Mouse (Mus musculus) limb, embryonic 15.5 days (tissue): ENCODE results near the gene Pepd. TPM values are rescaled to one million over a fixed set of nuclear protein-coding genes. Genes with fewer than 3 reads are reported as not detected.
"Not testable (repeated sequence)": the region's sequence is repeated elsewhere in the genome, so short reads cannot be mapped to it uniquely, and the experiment has no call there.

Source experiments
- ATAC-seq: fragments of 200-750 bp; cut with Nextera tagmentation; 2 replicates; pipeline ENCODE4 v1.8.0; 2017; ENCODE audit warnings: low read depth, moderate TSS enrichment; ENCODE audit not compliant: insufficient number of reproducible peaks, low FRiP score, low TSS enrichment
- H3K27ac ChIP-seq: fragments of 300-500 bp; sonication (generic); 2 replicates; pipeline ENCODE4 v1.5.1; 2015; ENCODE audit warnings: moderate library complexity, mild to moderate bottlenecking, inconsistent platforms
- H3K27me3 ChIP-seq: fragments of 300-500 bp; sonication (generic); 2 replicates; pipeline ENCODE4 v1.6.1; 2015; ENCODE audit warnings: inconsistent platforms
- H3K36me3 ChIP-seq: fragments of 300-500 bp; sonication (generic); 2 replicates; pipeline ENCODE4 v1.6.1; 2015; ENCODE audit warnings: inconsistent platforms
- H3K4me1 ChIP-seq: fragments of 300-500 bp; sonication (generic); 2 replicates; pipeline ENCODE4 v1.6.1; 2015; ENCODE audit warnings: inconsistent platforms
- H3K4me2 ChIP-seq: fragments of 300-500 bp; sonication (generic); 2 replicates; pipeline ENCODE4 v1.6.1; 2015; ENCODE audit warnings: mild to moderate bottlenecking, inconsistent platforms
- H3K4me3 ChIP-seq: fragments of 300-500 bp; sonication (generic); 2 replicates; pipeline ENCODE4 v1.5.1; 2015; ENCODE audit warnings: mild to moderate bottlenecking, inconsistent platforms
- H3K9ac ChIP-seq: fragments of 300-500 bp; sonication (generic); 2 replicates; pipeline ENCODE4 v1.6.1; 2015; ENCODE audit warnings: inconsistent platforms
- H3K9me3 ChIP-seq: fragments of 300-500 bp; sonication (generic); 2 replicates; pipeline ENCODE4 v1.6.1; 2016; ENCODE audit warnings: inconsistent platforms
- WGBS: fragments of 180-500 bp; shearing (Covaris S2); methylation state at CpG from one replicate; pipeline ENCODE4 v1.1.7; 2015; 5-methylcytosine and 5-hydroxymethylcytosine counted together
- polyA plus RNA-seq: library from polyadenylated mRNA; unstranded; fragments of >200 nt; fragmentation: Nextera tagmentation; extraction: Ambion mirVana; gene quantifications from 2 replicates; pipeline ENCODE4 v1.2.1, GENCODE M21; 2015

Gene Pepd
- polyA plus RNA-seq, 1 experiment from 2014 or later = 77.8 TPM

GRCm38 (mm10) chr7:34967362-34967761, 55.2 kb downstream of the Pepd start:
- 67% methylated on average over 3 of the region's 3 CpGs for WGBS
- H3K36me3 ChIP-seq = peaks cover 22% of the 10 kb centered on the region

GRCm38 (mm10) chr7:34968749-34969433, 56.7 kb downstream of the Pepd start:
- H3K4me2 ChIP-seq = no peak overlapping the region
- H3K9ac ChIP-seq = no peak overlapping the region
- H3K9me3 ChIP-seq = no peaks in the 10 kb centered on the region
- peaks cover 22% of the 10 kb centered on the region for H3K36me3 ChIP-seq
- H3K27me3 ChIP-seq = no peaks in the 10 kb centered on the region
- ATAC-seq = no peak
- H3K4me1 ChIP-seq = peaks cover 20% of the 10 kb centered on the region
- H3K27ac ChIP-seq = no peak overlapping the region
- H3K4me3 ChIP-seq = no peak overlapping the region
- WGBS = 83% methylated on average over 3 of the region's 3 CpGs

More at GRCm38 (mm10) chr7:34967362-34967761, 55.2 kb downstream of the Pepd start:
- no peak overlapping the region for H3K4me3 ChIP-seq
- H3K9ac ChIP-seq = no peak overlapping the region
- peaks cover 11% of the 10 kb centered on the region; the same call in 1 of the 2 replicates for H3K4me1 ChIP-seq
- no peak overlapping the region for H3K4me2 ChIP-seq
- no peak for ATAC-seq
- no peak overlapping the region for H3K27ac ChIP-seq
- no peaks in the 10 kb centered on the region for H3K27me3 ChIP-seq
- no peaks in the 10 kb centered on the region for H3K9me3 ChIP-seq

- no peaks in the 10 kb centered on the region for H3K27me3 ChIP-seq
- no peak overlapping the region for H3K4me2 ChIP-seq
- no peaks in the 10 kb centered on the region for H3K9me3 ChIP-seq
- ATAC-seq = no peak
- 41% methylated on average over 10 of the region's 10 CpGs for WGBS
- no peak overlapping the region for H3K9ac ChIP-seq
- no peak overlapping the region for H3K27ac ChIP-seq
- H3K4me1 ChIP-seq = peaks cover 27% of the 10 kb centered on the region
- no peak overlapping the region for H3K4me3 ChIP-seq
- peaks cover 19% of the 10 kb centered on the region for H3K36me3 ChIP-seq
Measured at GRCm38 (mm10) chr7:34971826-34972225, 59.6 kb downstream of the Pepd start.

- H3K27ac ChIP-seq = no peak overlapping the region
- peaks cover 19% of the 10 kb centered on the region for H3K36me3 ChIP-seq
- H3K4me2 ChIP-seq = no peak overlapping the region
- no peak overlapping the region for H3K4me3 ChIP-seq
- 34% methylated on average over 4 of the region's 4 CpGs for WGBS
- no peaks in the 10 kb centered on the region for H3K9me3 ChIP-seq
- H3K9ac ChIP-seq = no peak overlapping the region
- H3K27me3 ChIP-seq = no peaks in the 10 kb centered on the region
- H3K4me1 ChIP-seq = peaks cover 27% of the 10 kb centered on the region
- ATAC-seq = peak; percentile 62
Measured at GRCm38 (mm10) chr7:34972990-34973440, 60.8 kb downstream of the Pepd start.

GRCm38 (mm10) chr7:34973877-34974276, 61.7 kb downstream of the Pepd start:
- H3K36me3 ChIP-seq = peaks cover 16% of the 10 kb centered on the region
- no peak overlapping the region for H3K4me2 ChIP-seq
- no peak for ATAC-seq
- H3K27me3 ChIP-seq = no peaks in the 10 kb centered on the region
- H3K9me3 ChIP-seq = no peaks in the 10 kb centered on the region
- H3K27ac ChIP-seq = no peak overlapping the region
- no peak overlapping the region for H3K9ac ChIP-seq
- peaks cover 27% of the 10 kb centered on the region for H3K4me1 ChIP-seq
- no peak overlapping the region for H3K4me3 ChIP-seq
- WGBS = 73% methylated on average over 3 of the region's 3 CpGs

GRCm38 (mm10) chr7:34975913-34976312, 63.7 kb downstream of the Pepd start:
- no peak for ATAC-seq
- H3K9ac ChIP-seq = no peak overlapping the region
- H3K4me3 ChIP-seq = no peak overlapping the region
- H3K4me1 ChIP-seq = peaks cover 28% of the 10 kb centered on the region
- H3K27me3 ChIP-seq = no peaks in the 10 kb centered on the region
- H3K27ac ChIP-seq = no peak overlapping the region
- H3K9me3 ChIP-seq = no peaks in the 10 kb centered on the region
- WGBS = 52% methylated on average over 12 of the region's 12 CpGs
- peaks cover 4% of the 10 kb centered on the region; the same call in 1 of the 2 replicates for H3K36me3 ChIP-seq
- H3K4me2 ChIP-seq = no peak overlapping the region

- Histone ChIP-seq H3K27me3 (no peaks in the 10 kb centered on the region), H3K4me3 (no peak overlapping the region), H3K4me1 (peaks cover 27% of the 10 kb centered on the region), H3K27ac (no peak overlapping the region), H3K36me3 (no peaks in the 10 kb centered on the region; the same call in 1 of the 2 replicates), H3K4me2 (no peak overlapping the region), H3K9ac (no peak overlapping the region), H3K9me3 (no peaks in the 10 kb centered on the region)
- 95% methylated on average over 4 of the region's 4 CpGs for WGBS
- ATAC-seq = no peak
Measured at GRCm38 (mm10) chr7:34977403-34977802, 65.2 kb downstream of the Pepd start.

- Histone ChIP-seq H3K4me2 (no peak overlapping the region), H3K27me3 (no peaks in the 10 kb centered on the region), H3K36me3 (no peaks in the 10 kb centered on the region), H3K4me1 (peaks cover 14% of the 10 kb centered on the region), H3K9ac (no peak overlapping the region), H3K27ac (no peak overlapping the region), H3K4me3 (no peak overlapping the region), H3K9me3 (no peaks in the 10 kb centered on the region)
- 68% methylated on average over 10 of the region's 10 CpGs for WGBS
- ATAC-seq = no peak
Measured at GRCm38 (mm10) chr7:34981803-34982202, 69.6 kb downstream of the Pepd start.

GRCm38 (mm10) chr7:34982372-34982771, 70.2 kb downstream of the Pepd start:
- ATAC-seq = not testable (repeated sequence)
- WGBS = 80% methylated on average over 2 of the region's 2 CpGs

GRCm38 (mm10) chr7:34983702-34984475, 71.7 kb downstream of the Pepd start:
- Histone ChIP-seq H3K27me3 (no peaks in the 10 kb centered on the region), H3K4me2 (no peak overlapping the region), H3K4me1 (peaks cover 22% of the 10 kb centered on the region), H3K9me3 (no peaks in the 10 kb centered on the region), H3K27ac (no peak overlapping the region), H3K36me3 (no peaks in the 10 kb centered on the region), H3K4me3 (no peak overlapping the region), H3K9ac (no peak overlapping the region)
- 79% methylated on average over 4 of the region's 4 CpGs for WGBS
- ATAC-seq = no peak

More at GRCm38 (mm10) chr7:34982372-34982771, 70.2 kb downstream of the Pepd start:
- not testable (repeated sequence) for H3K4me3 ChIP-seq, H3K27me3 ChIP-seq, H3K9ac ChIP-seq, H3K9me3 ChIP-seq, H3K36me3 ChIP-seq, H3K4me2 ChIP-seq, H3K27ac ChIP-seq
- peaks cover 20% of the 10 kb centered on the region for H3K4me1 ChIP-seq

GRCm38 (mm10) chr7:34984526-34985133, 72.5 kb downstream of the Pepd start:
- no peak overlapping the region for H3K9ac ChIP-seq
- ATAC-seq = no peak

GRCm38 (mm10) chr7:34985216-34985615, 73.0 kb downstream of the Pepd start:
- 69% methylated on average over 9 of the region's 9 CpGs for WGBS
- ATAC-seq = no peak
- H3K4me1 ChIP-seq = peaks cover 22% of the 10 kb centered on the region
- no peak overlapping the region for H3K27ac ChIP-seq
- H3K27me3 ChIP-seq = no peaks in the 10 kb centered on the region
- peaks cover 3% of the 10 kb centered on the region; the same call in 1 of the 2 replicates for H3K36me3 ChIP-seq
- H3K9ac ChIP-seq = no peak overlapping the region
- H3K9me3 ChIP-seq = no peaks in the 10 kb centered on the region
- H3K4me2 ChIP-seq = no peak overlapping the region
- H3K4me3 ChIP-seq = no peak overlapping the region

More at GRCm38 (mm10) chr7:34984526-34985133, 72.5 kb downstream of the Pepd start:
- 56% methylated on average over 11 of the region's 11 CpGs for WGBS
- Histone ChIP-seq H3K4me1 (peaks cover 22% of the 10 kb centered on the region), H3K4me3 (no peak overlapping the region), H3K27me3 (no peaks in the 10 kb centered on the region), H3K4me2 (no peak overlapping the region), H3K27ac (no peak overlapping the region), H3K9me3 (no peaks in the 10 kb centered on the region), H3K36me3 (no peaks in the 10 kb centered on the region)
